Mouse (Mus musculus) adrenal gland, postnatal 36 days (tissue): Measurements from ENCODE around the gene C77080. TPM values are rescaled to one million over a fixed set of nuclear protein-coding genes. Genes with fewer than 3 reads are reported as not detected.
A peak's percentile ranks its signal among the peaks of the same experiment; 100 is the strongest.

ENCODE experiments used
- DNase-seq, 2 experiments: peaks; one replicate each; pipeline ENCODE4 v3.0.0; 2021; ENCODE audit warnings: mixed read lengths in 1 of 2
- total RNA-seq, 2 experiments: library from RNA; stranded (reverse); gene quantifications; 2 replicates each; pipeline ENCODE4 v1.2.3; 2021

Gene C77080
- total RNA-seq, 2 experiments from 2014 or later: 15.6 to 19.5 TPM

DNA sequence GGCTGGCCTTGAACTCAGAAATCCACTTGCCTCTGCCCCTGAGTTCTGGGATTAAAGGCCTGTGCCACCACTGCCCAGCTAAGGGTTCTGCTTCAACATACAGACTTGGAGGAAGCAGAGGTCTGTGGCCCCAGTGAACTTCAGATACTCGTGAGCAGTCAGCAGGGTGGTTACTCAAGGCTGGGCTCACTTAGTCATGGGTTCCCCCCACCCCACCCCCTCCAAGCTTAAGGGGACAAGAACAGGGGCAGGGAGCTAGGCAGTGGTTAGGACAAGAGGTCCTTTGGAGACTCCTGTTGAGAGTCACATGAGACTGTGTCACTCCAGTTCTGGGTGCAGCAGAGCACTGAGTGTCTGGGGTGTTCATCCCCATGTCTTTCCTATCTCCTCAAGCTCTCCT is 7.5 kb upstream of the C77080 start:
- peak in 1 of 2 experiments; percentile 48 for DNase-seq

DNA sequence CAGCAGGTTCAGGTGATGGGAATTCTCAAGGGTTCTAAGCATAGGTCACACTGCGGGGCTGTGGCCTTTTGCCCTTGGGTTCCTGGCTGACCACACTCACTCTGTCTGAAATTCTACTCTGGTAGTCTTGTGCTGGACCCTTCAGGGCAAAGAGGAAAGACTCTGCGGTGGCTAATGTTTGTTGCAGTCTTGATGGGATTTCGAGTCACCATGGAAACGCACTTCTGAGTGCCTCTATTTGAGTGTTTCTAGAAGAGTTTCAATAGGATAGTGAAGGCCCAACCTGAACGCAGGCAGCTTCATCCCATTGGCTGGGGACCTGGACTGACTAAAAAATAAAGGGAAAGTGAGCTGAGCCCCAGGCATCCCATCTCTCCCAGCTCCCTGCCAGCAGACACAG is 5.6 kb upstream of the C77080 start:
- DNase-seq: no peak

DNA sequence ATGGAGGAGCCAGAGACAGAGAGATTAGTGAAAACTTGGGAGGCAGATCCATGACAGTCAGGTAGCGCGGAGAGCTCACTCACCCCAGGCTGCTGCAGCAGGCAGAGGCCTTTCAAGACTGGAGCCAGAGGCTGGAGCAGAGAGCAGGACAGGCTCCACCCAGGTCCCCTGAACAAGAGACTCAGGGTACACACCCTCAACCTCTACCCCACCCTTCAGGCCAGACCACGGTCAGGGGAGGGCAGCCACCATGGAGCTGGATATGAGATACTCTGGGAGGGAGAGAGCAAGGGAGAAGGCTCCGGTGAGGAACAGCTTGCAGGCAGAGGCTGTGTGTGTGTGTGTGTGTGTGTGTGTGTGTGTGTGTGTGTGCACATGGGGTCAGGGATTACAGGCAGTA is 5.0 kb upstream of the C77080 start:
- no peak for DNase-seq

DNA sequence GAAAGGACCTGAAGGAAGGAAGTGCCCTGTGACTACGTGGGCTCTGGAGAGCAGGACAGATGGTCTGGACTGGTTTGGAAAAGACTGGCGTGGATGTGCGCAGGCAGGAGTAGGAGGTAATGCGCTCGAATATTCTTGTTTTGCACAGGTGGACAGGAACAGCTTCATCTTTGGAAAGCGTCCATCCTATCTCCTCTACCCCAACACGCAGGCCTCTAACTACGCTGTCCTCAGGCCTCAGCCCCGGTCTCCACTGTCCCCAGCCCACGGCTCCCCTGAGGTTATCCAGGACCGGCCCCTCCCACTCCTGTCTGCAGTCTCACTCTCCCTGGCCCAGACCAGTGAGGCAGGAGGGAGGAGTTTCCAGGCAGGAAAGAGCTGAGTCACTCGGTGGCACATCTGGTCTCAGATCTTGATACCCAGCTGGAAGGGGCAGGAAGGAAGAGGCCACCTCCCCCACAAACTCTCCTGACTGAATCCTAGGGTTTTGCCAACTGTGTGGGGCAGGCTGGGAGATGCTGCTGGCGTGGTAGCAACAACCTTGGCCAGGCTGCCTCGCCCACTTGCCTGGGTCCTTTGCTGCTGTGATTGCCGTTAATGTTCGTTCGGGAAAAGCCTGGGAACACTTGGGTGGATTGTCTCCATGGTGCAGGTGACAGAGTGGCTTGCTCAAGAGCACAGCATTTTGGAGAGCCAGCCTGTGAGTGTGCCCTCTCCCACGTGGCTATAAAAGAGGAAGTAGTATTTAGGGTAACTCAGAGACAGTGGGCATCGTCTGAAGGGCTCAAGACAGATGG is 2.2 kb upstream of the C77080 start:
- peak; percentile 78 to 79 for DNase-seq

DNA sequence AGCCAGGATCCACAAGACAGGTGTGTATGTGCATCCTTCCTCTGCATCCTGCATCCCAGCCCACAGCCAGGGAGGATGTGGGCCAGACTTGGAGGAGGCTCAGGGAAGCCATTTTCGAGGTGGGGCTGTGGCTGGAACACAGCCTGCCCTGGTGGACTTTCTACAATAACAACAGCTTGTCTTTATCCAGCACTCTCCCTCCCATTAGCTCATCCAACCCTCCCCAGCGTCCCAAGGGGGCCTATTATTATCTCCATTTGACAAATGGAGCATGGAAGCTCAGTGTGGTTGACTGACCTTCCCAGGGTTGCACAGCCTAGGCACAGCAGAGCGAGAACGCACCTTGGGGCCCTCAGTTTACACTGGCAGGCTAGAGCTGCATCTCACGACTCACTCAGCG is 526 bp downstream of the C77080 start:
- DNase-seq: no peak

DNA sequence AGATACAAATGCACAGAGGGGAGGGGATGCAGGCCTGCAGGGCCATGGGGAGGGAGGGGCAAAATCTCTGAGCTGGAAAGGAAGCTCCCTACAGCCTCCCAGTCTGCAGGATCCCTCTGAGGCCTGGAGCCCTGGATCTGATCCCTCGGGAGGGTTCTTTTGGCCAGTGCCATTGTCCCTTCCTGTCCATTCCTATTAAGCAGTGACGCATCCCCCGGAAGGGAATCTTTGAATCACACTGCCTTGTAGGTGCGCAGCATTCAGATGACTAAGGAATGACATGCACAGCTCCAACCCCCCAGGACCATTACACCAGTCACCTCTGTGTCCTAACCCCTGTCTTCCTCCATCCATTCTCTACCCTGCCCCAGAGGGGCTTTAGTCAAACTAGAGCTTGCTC is 2.1 kb downstream of the C77080 start:
- peak in 1 of 2 experiments; percentile 40 for DNase-seq

DNA sequence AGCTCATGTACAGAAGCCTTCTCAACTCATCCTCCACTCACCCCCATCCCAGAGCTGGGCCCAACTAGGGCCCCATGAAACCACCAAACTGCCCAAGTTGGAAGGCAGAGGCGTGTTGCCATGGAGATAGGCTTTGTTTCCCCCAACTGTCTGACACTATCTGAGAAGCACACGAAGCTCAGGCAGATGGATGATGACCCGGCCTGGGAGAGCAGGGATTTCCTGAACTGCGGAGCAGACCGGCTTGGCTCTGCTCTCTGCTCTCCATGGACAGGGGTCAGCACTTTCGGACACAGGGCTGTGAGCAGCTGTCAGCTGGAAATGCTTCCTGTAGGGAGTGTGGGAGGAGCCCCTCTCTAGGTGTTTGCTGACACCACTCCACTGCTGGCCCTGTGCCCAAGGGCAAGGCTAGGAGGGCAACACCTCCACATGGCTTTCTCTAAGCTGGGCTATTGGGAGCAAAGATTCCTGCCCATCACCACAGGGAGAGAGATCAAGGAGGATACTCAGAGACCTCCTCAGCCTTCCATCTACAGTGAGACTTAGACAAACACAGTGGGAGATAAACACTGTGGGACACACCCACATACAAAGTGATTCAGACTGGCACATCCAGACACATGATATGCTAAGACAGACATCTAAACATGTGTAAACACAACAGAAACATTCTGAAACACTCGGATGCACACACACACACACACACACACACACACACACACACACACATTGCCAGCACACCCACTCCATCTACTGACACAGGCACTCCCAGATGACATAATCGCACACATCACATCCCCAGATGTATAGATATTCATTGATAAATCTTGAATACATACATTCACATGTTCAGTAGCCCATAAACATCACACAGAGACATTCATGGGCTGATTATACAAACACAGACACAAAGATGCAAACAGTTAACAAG is 4.5 kb downstream of the C77080 start:
- peak; percentile 41 for DNase-seq

DNA sequence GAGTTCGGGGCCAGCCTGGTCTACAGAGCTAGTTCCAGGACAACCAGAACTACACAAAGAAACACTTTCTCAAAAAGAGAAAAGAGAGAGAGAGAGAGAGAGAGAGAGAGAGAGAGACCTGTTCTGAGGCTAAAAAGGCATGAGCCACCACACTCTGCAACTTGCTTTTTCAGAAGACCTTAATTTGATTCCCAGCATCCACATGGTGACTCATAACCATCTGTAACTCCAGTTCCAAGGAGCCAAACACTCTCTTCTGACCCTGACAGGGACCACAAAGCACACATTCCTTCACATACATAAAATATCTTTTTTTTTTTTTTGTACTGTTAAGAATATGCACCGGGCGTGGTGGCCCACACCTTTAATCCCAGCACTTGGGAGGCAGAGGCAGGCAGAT is 6.6 kb downstream of the C77080 start:
- no peak for DNase-seq

DNA sequence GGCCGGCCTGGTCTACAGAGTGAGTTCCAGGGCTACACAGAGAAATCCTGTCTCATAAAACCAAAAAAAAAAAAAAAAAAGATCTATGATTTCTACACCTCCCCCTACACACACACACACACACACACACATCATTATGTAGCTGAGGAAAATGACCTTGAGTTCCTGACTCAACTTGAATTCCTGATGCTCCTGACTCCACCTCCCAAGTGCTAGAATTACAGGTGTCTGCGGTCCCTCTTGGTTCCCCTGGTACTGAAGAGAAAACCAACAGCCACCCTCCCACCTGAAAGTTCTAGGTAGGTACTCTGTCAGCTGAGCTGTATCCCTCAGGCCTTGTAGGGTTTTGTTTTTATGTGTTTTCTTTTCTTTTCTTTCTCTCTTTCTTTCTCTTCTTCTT is 8.7 kb downstream of the C77080 start:
- no peak for DNase-seq

DNA sequence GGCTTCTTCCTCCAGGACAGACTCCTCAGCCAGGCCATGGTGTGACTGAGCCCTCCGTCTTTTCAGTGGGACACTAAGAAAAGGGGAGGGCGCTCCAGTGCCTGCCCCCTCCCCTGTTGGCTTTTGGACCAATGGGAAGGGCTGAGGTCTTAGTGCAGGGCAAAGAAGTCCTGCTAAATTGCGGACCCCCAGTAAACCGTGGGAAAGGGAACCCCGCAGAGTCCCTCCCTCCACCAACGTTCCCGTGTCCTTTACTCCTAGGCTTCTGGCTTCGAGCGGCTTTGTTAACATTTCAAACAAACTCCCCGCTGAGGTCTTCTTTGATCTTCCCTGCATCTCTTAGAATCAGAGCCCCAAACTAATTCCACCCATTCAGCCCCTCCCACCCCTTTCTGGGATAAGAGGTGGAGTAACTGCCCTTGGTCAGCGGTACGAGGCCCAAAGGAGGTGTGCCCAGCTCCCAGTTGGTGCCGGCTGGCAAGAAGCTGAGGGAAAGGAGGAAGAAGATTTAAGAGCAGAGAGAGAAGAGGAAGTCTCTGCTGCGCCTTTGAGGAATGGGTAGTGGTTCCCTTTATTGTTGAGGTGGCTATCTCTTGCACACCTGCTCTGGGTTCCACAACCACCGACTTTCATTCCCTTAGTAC is 9.6 kb downstream of the C77080 start:
- peak; percentile 62 to 63 for DNase-seq

DNA sequence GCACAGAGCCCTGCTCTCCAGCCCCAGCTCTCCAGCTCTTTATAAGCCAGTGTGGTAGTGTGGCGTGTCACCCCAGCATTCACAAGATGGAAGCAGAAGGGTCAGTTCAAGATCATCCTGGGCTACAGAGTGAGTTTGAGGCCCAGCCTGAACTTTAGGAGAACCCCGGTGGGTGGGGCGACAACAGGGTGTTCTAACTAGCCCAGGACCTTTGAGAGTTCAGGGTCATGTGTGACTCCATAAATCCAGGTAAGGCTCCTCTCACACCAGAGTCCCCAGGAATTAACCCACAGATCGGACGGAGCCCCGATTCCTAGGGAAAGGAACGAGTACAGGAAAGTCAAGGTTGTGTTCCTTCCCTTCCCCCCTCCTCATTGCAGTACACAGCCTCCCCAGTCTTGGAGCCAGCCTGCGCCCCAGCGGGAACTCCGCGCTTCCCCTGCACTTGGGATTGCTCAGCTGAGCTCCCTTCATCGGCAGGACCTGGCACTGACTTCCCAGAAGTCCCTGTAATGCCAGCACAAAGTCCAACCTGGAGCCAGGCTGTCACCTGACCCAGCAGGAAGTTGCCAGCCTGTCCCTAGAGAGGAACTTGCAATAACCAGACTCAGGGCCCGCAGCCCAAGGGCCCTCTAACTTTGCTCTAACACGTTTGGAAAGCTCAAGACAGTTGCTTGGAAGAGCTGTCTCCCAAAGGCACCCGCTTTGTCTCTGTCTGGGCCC is 10.3 kb downstream of the C77080 start:
- DNase-seq: peak in 1 of 2 experiments; percentile 66

DNA sequence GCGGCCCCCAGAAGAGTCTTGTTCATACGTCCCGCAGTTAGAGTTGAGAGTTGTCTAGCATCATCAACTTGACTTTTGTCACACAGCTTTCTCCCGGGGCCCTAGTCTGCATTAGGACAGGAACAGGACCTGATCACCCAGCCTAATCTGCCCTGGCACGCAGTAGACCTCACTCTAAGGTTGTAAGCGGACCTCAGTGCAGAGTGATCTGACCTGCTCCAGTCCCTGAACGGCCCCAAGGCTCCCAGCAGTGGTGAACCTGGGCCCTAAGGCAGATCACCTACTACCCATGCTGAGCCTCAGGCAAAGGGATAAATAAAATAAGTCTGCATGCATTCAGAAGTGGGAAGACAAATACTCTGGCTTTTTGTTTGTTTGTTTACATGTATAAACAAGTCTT is 11.9 kb downstream of the C77080 start:
- no peak for DNase-seq

DNA sequence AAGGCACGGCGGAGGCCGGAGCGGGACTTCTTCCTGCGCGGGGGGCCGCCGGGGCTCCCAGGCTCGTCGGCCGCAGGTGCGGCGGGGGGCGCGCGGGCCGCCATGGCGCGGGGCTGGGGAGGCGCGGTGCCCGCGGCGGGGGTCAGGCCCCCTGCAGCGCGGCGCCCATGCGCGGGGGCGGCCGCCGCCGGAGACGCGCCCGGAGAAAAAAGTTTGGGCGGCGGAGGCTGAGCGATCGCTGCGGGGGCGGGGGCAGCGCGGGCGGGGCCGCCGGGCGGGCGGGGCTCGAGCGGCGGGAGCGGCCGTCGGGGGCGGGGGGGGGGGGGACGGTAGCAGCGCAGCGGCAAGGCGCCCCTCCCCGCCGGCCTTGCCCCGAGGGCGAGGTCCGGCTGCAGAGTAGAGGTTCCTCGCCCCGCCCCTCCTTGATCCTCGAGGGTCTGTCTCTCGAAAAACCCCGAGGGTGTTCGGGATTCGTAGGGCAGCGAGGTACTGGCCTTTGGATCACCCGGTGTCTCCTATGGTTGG is 12.9 kb downstream of the C77080 start:
- DNase-seq: peak in 1 of 2 experiments; percentile 77

DNA sequence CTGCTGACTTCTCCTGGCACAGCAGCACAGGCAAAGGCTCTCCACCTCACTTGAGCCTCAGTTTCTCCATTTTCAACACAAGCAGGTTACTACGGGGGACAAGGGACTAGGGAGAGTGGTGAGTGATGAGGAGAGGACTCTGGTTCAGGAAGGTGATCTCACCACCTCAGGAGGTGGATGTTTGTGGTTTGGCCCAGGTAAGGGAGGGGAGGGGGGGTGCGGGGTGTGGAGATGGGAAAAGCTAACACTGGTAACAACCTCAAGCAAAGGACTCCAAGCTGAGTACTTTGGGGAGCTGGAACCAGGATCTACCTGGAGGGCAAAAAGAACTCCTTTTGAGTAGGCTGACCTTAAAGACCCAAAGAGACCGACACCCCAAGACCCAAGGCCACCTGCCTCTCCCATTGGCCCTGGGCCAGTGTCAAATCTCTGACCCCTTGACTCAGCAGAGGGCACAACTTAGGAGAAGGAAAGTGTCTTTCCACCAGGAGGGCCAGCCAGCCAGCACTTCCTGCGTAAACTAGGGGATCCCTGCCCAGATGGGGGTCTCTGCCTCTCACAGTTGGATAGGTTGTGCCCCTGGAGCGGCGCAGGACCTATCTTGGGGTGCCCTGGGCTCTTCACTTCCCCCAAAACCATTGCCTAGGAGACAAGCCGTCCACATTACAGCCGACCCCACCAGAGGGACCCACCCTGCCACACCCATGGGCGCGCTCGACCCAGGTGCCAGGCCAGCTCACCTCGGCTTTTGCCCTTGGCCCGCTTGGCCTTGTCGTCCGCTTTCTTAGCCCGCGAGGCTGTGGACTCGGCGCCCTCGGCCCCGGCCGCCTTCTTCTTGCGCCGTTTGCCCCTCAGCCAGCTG is 13.6 kb downstream of the C77080 start:
- DNase-seq: peak in 1 of 2 experiments; percentile 49

DNA sequence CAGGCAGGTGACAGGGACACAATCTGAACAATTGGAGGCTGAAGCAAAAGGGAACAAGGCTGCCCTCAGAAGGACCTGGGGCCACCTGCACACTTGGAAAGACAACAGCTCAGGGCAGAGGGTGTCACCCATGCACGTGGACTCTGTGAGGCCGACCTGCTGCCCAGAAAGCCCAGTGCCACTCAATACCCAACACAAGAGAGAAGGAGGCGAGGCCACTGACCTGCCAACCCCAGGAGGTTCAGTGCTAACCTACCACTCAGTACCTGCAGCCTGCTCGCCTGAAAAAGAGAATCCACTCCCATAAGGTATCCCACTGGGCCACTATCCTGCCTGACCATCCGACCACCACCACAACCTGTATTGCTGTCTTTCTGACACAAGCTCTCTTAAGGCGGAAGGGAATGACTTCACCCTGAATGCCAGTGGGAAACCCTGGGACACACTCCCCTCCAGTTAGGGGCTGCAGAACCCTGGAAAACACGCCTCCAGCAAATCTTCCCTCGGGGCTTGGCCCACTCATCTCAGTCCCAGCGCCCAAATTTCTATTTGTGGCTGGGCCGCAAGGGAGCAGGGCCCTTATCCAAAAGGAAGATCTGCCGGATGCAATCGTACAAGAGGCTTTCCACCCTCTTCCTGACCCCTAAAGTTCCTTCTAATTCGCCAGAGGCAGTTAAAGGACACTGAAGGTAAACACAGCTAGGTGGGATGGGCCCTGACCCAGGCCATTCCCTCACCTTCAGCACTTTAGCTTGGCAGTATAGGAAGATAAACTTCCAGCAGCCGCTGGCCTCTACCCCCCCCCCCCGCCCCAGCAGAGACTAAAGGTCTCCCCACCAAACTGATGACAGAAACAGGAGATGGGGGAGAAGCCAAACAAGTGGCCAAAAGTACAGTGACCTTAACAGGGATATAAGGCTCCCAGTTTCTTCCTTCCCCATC is 14.6 kb downstream of the C77080 start:
- DNase-seq: no peak

DNA sequence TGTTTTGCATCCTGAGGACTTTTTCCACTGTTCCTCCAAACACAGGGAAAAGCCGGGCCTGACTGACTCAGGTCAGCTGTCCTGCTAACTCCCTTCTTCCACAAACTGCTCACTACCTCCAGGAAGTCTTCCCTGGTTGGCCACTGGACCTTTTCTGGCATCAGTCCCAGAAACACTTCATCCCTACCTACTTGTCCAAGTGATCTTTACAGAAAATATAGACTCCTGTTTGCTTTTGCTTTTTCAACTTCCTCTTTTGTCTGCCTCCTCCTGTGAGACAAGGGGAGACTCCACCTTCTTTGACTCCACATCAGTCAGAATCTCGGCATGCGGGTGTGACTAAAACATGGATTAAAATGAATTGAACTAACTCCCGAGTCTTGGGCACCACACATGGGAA is 16.4 kb downstream of the C77080 start:
- DNase-seq: no peak

DNA sequence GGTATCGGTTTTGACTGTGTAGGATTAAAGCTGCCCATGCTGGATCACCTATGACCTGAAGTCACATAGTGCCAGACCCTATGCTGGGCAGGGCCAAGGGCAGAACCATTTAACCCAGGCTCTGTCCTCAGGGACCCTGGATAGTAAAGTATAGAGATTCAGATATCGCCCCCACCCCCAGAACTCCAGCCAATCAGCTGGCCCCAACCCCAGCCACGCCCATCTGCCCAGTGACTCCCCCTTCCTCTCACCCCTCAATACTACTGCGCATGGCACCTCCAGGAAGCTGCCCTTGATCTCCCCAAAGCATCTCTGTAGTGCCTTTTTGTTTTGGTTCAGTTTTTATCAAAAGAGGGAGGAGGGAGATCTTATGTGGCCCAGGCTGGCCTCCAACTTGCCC is 18.4 kb downstream of the C77080 start:
- DNase-seq: no peak

DNA sequence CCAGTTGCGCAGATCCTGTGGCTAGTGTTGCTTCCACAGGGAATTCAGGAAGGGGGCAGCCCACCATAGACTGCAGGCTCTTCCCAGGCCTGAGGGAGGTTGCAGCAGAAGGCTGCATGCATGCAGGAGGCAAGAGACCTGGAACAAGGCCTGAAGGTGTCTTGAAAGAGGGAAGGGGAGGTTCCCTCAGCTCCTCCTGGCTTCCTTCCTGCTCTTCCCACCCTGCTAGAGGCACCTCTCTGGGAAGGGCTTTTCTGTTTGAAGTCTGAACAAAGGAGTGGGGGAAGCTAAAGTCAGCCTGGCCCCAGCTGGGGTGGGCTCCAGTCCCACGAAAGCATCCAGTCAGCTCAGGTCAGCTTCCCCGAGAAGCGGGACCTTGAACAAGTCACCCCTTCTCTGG is 18.9 kb downstream of the C77080 start:
- no peak for DNase-seq

DNA sequence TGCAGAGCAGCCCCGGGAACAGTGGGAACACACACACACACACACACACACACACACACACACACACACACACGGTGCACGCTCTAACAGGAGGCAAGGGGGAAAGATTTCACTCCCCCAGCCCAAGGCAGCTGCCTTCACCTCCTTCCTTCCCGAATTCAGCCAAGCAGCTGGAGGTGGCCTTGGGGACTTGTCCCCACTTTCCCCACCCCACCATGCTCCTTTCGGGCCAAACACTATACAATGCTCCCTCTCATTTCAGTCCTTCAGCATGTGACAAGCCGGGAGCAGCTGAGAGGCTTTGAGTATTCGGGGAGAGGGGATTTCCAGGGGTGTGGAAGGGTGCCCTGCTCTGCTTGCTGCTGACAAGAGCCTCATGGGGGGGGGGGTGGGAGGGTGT is 19.3 kb downstream of the C77080 start:
- DNase-seq: no peak

DNA sequence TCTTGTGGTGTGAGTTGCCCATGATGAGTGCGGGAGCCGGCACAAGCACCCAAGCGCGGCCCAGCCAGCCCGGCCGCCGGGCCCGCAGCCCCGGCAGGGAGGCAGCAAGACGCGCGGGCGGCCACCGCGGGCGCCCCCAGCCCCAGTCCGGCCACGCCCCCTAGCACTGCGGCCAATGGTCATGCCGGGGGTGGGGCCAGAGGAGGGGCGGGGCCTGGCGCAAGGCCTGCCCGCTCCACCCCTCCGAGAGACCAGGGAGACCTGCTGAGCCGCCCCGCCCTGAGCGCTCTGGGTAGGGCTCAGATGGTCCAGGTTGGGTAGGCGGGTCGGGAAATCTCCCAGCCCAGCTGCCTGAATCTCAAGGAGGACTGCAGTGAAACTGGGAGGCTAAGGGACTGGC is 22.1 kb downstream of the C77080 start:
- peak; percentile 79 to 82 for DNase-seq
